Mouse (Mus musculus): Measurements from ENCODE around the gene Clcn7.

Gene Clcn7

DNA sequence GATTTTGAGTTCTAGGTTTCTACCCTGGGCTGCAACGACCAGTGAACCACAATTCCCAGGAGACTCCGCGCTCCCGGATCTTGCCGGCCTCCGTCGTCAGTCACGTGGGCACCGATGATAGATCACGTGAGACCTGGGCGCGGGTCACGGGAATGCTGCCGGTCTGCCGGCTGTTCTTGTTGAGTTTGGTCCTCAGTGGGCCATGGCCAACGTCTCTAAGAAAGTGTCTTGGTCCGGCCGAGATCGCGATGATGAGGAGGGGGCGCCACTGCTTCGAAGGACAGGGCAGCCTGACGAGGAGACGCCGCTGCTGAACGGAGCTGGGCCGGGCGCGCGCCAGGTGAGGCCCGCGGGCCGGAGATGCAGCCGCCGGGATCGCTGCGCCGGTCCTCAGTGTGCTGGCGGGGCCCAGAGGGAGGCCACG is at the start of gene Clcn7:
Gene Clcn7, plus strand, starts transcription at position 117 of the 424 bp plus-strand sequence.
- DNase-seq (ENCODE audit: low read depth, low spot score) = peak; percentile 97

DNA sequence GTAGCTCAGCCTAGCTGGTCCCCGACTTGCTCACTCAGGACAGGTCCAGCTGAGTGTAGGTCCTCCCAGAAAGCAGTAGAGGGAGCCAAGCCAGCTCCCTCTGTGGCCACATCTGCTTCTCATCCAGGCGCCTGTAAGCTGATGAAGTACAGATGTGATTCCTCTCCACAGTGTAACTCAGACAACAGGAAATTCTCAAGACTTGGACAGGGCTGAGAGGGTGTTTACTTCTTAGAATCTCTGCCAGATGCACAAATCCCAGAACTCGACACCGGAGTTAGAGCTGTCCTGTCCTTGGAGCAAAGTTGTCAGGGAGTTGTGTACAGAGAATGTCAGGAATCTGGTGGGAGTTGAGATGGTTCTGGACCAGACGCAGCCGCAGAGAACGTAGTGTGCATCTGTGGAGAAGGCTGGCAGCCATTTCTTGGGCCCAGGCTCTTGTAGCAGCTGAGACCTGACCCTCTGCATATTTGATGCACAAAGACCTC is 49.7 kb upstream of the Clcn7 start, which contains the start of gene Tmem204:
Gene Tmem204, minus strand, starts transcription at position 148 of the 488 bp plus-strand sequence.
- DNase-seq (ENCODE audit: low read depth, low spot score) = peak; percentile 99

DNA sequence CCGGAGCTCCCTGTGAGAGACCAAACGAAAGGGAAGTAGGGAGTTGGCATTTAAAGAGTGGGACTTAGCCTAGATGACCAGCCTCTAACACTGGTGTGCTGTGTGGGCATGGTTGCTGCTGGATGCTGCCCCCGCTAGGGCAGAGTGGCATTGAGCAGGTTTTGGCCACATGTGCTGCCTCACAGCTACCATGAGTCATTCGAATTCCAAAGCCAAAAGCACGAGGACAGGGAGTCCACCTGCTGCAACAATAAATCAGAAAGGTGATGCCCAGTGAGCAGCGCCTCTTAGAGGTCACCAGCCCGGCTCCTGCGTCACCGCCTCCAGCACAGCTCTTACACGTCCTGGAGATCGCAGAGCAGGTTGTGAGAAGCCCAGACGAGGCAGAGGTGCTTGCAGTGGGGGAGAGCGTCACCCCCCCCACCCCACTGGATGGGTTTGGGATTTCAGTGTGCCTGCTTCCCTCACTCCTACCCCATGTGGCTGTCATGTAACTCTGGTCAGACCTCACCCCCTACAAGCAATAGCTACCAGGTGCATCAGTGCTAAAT is 48.3 kb upstream of the Clcn7 start:
- peak; percentile 58 for DNase-seq (ENCODE audit: low read depth, low spot score)

- DNase-seq (ENCODE audit: low read depth, low spot score) = no peak
Measured at GRCm38 (mm10) chr17:25086724-25087123, 46.5 kb upstream of the Clcn7 start.

GRCm38 (mm10) chr17:25089158-25089557 is 44.0 kb upstream of the Clcn7 start:
- DNase-seq (ENCODE audit: low read depth, low spot score) = no peak

GRCm38 (mm10) chr17:25090450-25090849 is 42.7 kb upstream of the Clcn7 start:
- no peak for DNase-seq (ENCODE audit: low read depth, low spot score)

GRCm38 (mm10) chr17:25096221-25096620 is 37.0 kb upstream of the Clcn7 start:
- no peak for DNase-seq (ENCODE audit: low read depth, low spot score)

DNA sequence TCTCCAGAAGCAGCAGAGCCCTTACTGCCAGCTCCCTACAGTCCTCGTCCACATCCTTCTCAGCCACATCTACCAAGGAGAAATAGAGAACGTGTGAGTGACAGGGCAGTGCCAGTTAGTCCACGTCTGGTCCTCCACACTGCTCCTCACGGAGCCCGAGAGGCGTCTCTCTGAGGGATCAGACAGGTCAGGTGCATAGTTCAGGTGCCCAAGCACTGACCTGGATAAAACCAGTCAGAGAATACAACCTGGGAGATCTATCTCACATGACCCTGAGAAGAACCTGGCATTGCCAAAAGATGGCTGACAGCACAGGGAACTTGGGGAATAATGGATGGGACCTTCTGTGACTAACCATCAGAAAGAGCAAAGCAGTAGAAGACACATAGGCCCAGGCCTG is 33.1 kb upstream of the Clcn7 start:
- DNase-seq (ENCODE audit: low read depth, low spot score) = no peak

- no peak for DNase-seq (ENCODE audit: low read depth, low spot score)
Measured at GRCm38 (mm10) chr17:25101338-25101737, 31.9 kb upstream of the Clcn7 start.

DNA sequence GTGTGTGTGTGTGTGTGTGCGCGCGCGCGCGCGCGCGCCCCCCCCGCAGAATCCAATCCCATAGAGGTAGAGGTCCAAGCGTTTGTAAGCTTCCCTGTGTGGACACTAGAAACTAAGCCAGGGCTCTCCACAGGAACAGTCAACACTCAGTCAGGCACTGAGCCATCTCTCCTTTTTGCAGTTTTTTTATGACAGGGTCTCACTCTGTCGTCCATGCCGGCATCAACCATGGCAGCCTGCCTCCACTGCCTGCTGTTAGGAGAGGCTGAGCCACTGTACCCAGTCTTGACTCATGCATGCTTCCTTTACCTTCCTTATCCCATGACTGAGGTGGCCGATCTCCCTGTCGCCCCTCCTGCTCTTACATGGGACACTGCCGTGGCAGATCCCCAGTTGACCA is 25.4 kb upstream of the Clcn7 start:
- DNase-seq (ENCODE audit: low read depth, low spot score) = no peak

DNA sequence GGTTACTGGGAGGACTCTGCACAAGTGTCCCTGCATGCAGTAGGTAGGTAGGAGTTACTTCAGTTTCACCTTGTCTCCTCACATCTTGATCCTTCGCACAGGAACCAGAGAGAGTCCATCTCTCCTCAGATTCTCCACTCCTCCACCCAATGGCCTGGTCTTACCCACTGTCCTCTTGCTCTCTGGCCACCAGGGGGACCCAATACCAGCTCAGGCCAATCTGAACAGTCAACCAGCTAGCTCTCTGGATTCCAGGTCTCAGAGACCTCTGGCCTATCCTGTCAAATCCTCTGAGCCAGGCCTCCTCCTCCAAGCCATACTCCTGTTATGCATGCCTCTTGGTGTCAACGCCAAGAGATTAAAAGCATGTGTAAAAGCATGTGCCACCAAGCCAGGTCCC is 23.6 kb upstream of the Clcn7 start:
- peak; percentile 84 for DNase-seq (ENCODE audit: low read depth, low spot score)

DNA sequence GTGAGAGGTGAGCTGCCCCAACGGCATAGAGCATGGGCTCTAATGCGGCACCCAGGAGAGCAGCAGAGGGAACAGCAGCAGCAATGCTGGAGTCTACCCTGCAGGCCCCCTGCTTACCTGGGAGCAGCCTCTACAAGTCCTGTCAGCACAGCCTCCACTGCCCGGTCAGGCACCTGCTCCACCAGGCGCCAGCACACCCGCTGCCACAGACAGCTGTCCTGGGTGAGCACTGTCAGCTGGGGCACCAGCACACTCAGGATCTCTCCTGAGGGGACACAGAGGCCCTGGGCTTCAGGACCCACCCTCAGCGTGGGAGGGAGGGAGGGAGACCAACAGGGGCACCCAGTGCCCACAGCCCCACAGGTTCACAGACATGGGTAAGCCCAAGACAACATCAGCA is 22.6 kb upstream of the Clcn7 start:
- no peak for DNase-seq (ENCODE audit: low read depth, low spot score)

DNA sequence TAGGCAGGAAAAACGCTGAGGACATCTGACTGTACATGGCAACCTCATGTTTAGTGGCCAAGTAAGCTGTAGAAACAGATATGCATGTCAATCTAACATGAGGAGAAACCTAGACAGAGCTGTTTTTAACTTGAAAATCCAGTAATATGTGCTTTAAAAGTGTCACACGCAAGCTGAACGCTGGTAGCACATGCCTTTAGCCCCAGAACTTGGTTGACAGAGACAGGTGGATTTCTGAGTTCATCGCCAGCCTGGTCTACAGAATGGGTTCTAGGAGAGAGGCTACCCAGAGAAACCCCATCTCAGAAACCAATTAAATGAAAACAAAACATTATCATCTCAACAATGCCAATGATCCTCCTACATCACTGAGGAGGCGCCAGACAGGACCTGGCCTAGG is 22.0 kb upstream of the Clcn7 start:
- DNase-seq (ENCODE audit: low read depth, low spot score) = no peak

DNA sequence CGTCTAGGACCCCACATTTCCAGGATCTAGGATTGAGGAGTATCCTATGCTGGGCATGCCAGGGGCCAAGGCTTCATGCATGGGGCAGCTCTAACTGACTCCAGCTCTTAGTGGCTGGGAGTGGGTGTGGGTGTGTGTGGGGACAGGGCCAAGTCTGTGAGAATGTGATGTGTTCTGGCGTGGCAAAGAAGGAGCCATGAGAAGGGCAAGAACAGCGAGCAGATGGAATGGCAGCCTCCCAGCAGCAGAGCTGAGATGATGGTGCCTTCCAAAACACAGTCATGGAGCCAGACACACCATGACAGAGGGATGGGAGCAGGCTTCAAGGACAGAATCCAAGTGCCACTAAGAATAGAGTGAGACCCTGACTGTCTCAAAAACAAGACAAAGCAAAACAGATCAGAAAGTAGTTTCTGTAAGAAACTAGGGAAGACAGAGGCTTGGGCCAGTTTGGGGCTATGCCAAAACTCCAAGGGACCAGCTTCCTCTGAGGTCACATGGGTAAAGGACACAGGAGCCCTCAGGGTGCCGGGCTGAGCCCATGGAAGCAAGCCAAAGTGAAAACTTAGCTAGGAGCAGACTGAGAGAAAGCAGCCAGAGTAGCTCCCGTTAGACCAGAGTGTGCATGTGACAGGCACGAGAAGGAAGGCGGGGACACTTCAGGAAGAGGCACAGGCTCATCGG is 21.3 kb upstream of the Clcn7 start:
- no peak for DNase-seq (ENCODE audit: low read depth, low spot score)

- no peak for DNase-seq (ENCODE audit: low read depth, low spot score)
Measured at GRCm38 (mm10) chr17:25112423-25112810, 20.8 kb upstream of the Clcn7 start.

GRCm38 (mm10) chr17:25114908-25115645 is 18.1 kb upstream of the Clcn7 start:
- peak; percentile 53 for DNase-seq (ENCODE audit: low read depth, low spot score)

GRCm38 (mm10) chr17:25115664-25116432 is 17.3 kb upstream of the Clcn7 start, which contains the start of gene Telo2:
Gene Telo2 (minus strand): TSS chr17:25115967.
- peak; percentile 95 for DNase-seq (ENCODE audit: low read depth, low spot score)

GRCm38 (mm10) chr17:25117263-25117662 is 15.9 kb upstream of the Clcn7 start:
- peak; percentile 58 for DNase-seq (ENCODE audit: low read depth, low spot score)

DNA sequence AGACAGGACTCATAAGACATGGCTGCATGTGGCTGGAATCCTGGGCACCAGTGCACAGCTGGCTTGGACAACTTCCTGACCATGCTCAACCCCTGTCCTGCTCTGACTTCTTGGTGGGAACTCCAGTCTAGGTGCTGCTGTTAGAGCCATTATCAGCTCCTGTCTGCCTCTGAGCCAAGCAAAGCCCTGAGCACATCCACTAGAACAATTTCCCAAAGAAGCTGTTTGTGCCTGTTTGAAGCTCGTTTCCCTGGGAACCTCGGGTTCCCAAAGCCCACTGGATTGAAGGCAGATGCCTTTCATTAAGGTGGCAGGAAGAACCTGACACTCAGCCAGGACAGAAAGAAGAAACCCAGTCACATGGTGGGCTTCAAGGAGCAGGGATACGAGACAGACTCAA is 12.8 kb upstream of the Clcn7 start, which contains the start of gene Ptx4:
Gene Ptx4, plus strand, starts transcription at position 355 of the 400 bp plus-strand sequence.
- DNase-seq (ENCODE audit: low read depth, low spot score) = no peak

GRCm38 (mm10) chr17:25123979-25124378 is 9.2 kb upstream of the Clcn7 start:
- no peak for DNase-seq (ENCODE audit: low read depth, low spot score)

DNA sequence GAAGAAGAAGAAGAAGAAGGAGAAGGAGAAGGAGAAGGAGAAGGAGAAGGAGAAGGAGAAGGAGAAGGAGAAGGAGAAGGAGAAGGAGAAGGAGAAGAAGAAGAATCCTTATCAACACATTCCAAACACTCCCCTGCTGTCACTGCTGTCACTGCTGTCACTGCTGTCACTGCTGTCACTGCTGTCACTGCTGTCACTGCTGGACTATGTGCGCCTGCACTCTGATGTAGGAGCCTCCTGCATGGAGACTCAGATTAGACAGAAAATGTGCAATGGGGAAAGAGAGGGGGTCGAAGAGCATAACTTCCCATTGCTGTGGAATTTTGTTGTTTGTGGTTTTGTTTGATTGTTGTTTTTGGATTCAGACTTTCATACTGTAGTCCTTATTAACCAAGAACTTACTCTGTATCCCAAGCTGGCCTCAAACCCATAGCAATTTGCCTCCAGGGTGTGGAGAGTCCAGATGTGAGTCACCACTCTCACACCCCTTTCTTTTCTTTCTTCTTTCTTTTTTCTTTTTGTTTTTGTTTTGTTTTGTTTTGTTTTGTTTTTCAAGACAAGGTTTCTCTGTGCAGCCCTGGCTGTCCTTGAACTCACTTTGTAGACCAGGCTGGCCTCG is 7.6 kb upstream of the Clcn7 start:
- peak; percentile 68 for DNase-seq (ENCODE audit: low read depth, low spot score)
